Mouse (Mus musculus): ENCODE results near the gene Dxo. TPM values are rescaled to one million over a fixed set of nuclear protein-coding genes. Genes with fewer than 3 reads are reported as not detected.
"Not testable (repeated sequence)": the region's sequence is repeated elsewhere in the genome, so short reads cannot be mapped to it uniquely, and the experiment has no call there.

The Dxo gene
- polyA plus RNA-seq, 1 experiment from 2014 or later = 68.9 TPM

DNA sequence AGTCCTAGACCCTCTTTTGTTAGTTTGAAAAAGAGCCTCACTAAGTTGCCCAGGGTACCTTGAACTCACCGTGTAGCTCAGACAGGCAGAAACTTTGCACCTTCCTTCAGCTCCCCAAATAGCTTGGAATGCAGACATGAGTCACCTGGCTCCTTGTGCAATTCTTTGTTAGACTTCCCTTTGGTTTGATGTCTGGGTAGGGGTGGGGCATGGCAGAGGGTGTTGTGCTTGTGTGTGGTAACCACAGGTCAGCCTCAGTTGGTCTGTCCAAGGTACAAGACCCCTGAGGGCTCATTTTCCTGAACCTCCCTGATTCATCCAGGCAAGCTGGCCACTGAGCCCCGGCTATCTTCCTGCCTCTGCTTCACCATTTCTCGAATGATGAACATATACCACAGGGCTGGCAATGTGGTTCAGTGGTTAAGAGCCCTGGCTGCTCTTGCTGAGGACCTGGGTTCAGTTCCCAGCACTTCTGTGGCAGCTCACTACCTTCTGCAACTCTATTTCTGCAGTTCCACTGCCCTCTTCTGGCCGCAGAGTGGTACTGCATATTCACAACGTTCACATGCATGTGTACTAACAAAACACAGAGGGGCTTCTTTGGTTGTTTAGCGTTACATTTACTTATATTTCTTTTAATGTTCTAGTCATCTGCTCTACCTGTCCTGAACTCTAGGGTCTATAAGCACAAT is 31.8 kb upstream of the Dxo start:
- WGBS = 70% methylated on average over 6 of the region's 6 CpGs
- Histone ChIP-seq H3K4me2 (no peak overlapping the region), H3K4me1 (replicated peaks) (no peaks in the 10 kb centered on the region), H3K27ac (no peak overlapping the region), H3K4me3 (no peak overlapping the region), H3K9me3 (peaks cover 7% of the 10 kb centered on the region; the same call in 1 of the 2 replicates), H3K27me3 (no peaks in the 10 kb centered on the region), H3K9ac (no peak overlapping the region), H3K36me3 (no peaks in the 10 kb centered on the region)
- no peak for ATAC-seq (ENCODE audit: low FRiP score)

DNA sequence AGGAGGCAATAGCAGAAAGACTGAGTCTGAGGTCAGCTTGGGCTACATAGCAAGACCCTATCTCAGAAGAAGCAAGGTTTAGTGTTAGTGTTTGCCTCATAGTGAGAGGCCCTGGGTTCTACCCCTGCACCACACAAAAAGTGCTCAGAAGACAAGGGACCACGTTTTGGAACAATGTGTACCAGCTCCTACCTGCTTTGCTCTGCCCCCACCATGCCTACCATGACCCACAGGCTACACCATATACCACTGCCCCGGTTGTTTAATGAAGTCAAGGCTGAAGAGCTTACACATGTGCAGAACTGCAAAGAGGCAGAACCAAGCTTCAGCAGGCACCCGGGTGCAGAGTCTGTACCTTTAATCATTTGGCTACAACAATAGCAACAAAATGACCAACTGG is 29.6 kb upstream of the Dxo start:
- H3K27ac ChIP-seq = no peak overlapping the region
- no peaks in the 10 kb centered on the region for H3K27me3 ChIP-seq
- no peak overlapping the region for H3K4me3 ChIP-seq
- 70% methylated on average over 3 of the region's 3 CpGs for WGBS
- no peaks in the 10 kb centered on the region for H3K36me3 ChIP-seq
- H3K4me1 ChIP-seq (replicated peaks) = no peaks in the 10 kb centered on the region
- no peak for ATAC-seq (ENCODE audit: low FRiP score)
- peaks cover 7% of the 10 kb centered on the region; the same call in 1 of the 2 replicates for H3K9me3 ChIP-seq
- H3K9ac ChIP-seq = no peak overlapping the region
- H3K4me2 ChIP-seq = no peak overlapping the region

- no peak for ATAC-seq (ENCODE audit: low FRiP score)
- no peak overlapping the region for H3K27ac ChIP-seq
- 88% methylated on average over 6 of the region's 6 CpGs for WGBS
- H3K4me2 ChIP-seq = no peak overlapping the region
- no peak overlapping the region for H3K9ac ChIP-seq
- no peaks in the 10 kb centered on the region for H3K27me3 ChIP-seq
- no peaks in the 10 kb centered on the region for H3K36me3 ChIP-seq
- H3K4me3 ChIP-seq = no peak overlapping the region
- H3K9me3 ChIP-seq = peaks cover 7% of the 10 kb centered on the region; the same call in 1 of the 2 replicates
- H3K4me1 ChIP-seq (replicated peaks) = no peaks in the 10 kb centered on the region
Measured at GRCm38 (mm10) chr17:34808599-34809205, 28.1 kb upstream of the Dxo start.

DNA sequence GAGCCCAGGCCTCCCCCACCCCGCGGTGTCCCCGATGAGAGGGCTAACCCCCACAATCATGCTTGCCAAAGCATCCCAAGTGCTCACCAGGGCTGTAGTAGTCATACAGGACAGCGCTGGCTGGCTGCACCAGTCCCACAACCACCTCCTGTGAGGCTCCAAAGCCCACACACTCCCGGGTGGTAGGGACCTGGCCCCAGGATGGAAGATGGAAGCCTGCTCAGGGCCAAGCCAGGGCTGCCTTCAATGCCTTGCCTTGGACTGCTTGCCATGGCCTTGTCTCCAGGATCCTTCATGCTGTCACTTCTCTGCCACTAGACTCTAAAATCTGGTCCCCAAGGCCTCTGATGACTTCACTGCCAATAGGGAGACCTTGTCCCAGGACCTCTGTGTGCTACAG is 26.4 kb upstream of the Dxo start:
- H3K4me1 ChIP-seq (replicated peaks); H3K4me2 ChIP-seq; H3K9me3 ChIP-seq; H3K4me3 ChIP-seq; H3K9ac ChIP-seq; H3K27me3 ChIP-seq; H3K36me3 ChIP-seq; H3K27ac ChIP-seq; ATAC-seq (ENCODE audit: low FRiP score): not testable (repeated sequence)
- 91% methylated on average over 5 of the region's 5 CpGs for WGBS

- not testable (repeated sequence) for H3K4me1 ChIP-seq (replicated peaks)
Measured at GRCm38 (mm10) chr17:34810811-34811210, 26.0 kb upstream of the Dxo start.

GRCm38 (mm10) chr17:34811275-34811674 is 25.5 kb upstream of the Dxo start:
- H3K9ac ChIP-seq = peak overlapping the region; percentile 13; the same call in 1 of the 2 replicates
- no peak overlapping the region for H3K4me3 ChIP-seq
- no peaks in the 10 kb centered on the region for H3K27me3 ChIP-seq
- no peak for ATAC-seq (ENCODE audit: low FRiP score)
- H3K27ac ChIP-seq = no peak overlapping the region
- no peaks in the 10 kb centered on the region for H3K9me3 ChIP-seq
- no peak overlapping the region for H3K4me2 ChIP-seq
- H3K36me3 ChIP-seq = no peaks in the 10 kb centered on the region
- WGBS = 78% methylated on average over 15 of the region's 15 CpGs
- no peaks in the 10 kb centered on the region for H3K4me1 ChIP-seq (replicated peaks)

More at GRCm38 (mm10) chr17:34810811-34811210, 26.0 kb upstream of the Dxo start:
- H3K4me3 ChIP-seq; H3K9ac ChIP-seq; ATAC-seq (ENCODE audit: low FRiP score); H3K36me3 ChIP-seq; H3K27me3 ChIP-seq; H3K27ac ChIP-seq; H3K9me3 ChIP-seq; H3K4me2 ChIP-seq: not testable (repeated sequence)
- WGBS = 84% methylated on average over 8 of the region's 8 CpGs

DNA sequence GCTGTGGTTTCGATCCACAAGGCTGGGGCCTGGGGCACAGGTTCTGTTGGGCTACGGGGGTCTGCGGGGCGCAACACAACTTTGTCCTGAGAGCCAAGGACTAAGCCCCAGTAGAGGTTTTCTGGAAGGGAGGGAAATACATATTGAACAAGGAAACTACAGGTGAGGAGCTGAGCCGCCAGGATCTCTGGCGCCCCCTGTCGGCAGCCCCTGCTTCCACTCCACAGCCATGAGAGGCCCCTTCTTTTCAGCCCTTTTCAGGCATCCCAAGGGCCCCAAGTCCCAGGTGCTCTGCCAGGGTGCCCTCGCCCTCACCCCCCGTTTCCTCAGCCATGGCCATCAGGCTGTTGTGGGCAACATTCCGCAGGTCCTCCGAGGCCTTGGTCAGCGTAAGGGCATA is 23.1 kb upstream of the Dxo start:
- not testable (repeated sequence) for H3K4me3 ChIP-seq; H3K36me3 ChIP-seq; H3K9ac ChIP-seq; H3K27ac ChIP-seq; ATAC-seq (ENCODE audit: low FRiP score); H3K9me3 ChIP-seq; H3K4me1 ChIP-seq (replicated peaks); H3K27me3 ChIP-seq; H3K4me2 ChIP-seq
- 55% methylated on average over 12 of the region's 12 CpGs for WGBS

DNA sequence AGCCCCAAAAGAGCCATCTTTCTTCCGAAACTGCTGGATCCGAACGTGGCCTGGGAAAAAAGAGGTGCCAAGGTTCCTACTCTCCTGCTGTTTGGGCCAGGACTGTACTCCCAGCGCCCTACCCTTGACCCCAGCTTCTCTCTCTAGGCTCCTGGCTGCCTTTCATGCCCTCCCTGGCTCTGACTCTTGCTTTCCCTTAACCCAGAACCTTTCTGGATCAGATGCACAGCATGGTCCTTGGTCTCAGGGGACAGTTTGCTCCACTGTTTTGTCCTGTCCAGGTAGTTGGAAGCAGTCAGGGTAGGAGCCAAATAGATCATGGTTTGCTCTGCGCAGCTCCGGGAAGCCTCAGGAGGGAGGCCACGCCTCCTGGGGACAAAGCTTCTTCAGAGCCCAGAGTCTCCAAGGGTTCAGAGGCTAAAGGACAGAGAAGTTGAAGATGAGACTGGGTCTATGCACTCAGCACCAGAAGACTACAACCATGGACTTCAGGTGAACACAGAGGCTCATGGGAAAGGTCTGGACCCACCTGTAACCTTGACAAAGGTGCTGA is 21.9 kb upstream of the Dxo start:
- H3K27ac ChIP-seq = no peak overlapping the region
- no peaks in the 10 kb centered on the region for H3K36me3 ChIP-seq
- H3K27me3 ChIP-seq = no peaks in the 10 kb centered on the region
- 80% methylated on average over 7 of the region's 7 CpGs for WGBS
- no peak overlapping the region for H3K4me2 ChIP-seq
- H3K4me3 ChIP-seq = no peak overlapping the region
- H3K9ac ChIP-seq = no peak overlapping the region
- no peaks in the 10 kb centered on the region for H3K4me1 ChIP-seq (replicated peaks)
- no peak for ATAC-seq (ENCODE audit: low FRiP score)
- H3K9me3 ChIP-seq = no peaks in the 10 kb centered on the region

GRCm38 (mm10) chr17:34830776-34831175 is 6.0 kb upstream of the Dxo start:
- not testable (repeated sequence) for H3K27ac ChIP-seq; H3K4me3 ChIP-seq; H3K4me2 ChIP-seq; H3K27me3 ChIP-seq; H3K4me1 ChIP-seq (replicated peaks); H3K9ac ChIP-seq; ATAC-seq (ENCODE audit: low FRiP score); H3K9me3 ChIP-seq
- WGBS = 100% methylated on average over 1 of the region's 1 CpGs
- H3K36me3 ChIP-seq = peaks cover 74% of the 10 kb centered on the region

DNA sequence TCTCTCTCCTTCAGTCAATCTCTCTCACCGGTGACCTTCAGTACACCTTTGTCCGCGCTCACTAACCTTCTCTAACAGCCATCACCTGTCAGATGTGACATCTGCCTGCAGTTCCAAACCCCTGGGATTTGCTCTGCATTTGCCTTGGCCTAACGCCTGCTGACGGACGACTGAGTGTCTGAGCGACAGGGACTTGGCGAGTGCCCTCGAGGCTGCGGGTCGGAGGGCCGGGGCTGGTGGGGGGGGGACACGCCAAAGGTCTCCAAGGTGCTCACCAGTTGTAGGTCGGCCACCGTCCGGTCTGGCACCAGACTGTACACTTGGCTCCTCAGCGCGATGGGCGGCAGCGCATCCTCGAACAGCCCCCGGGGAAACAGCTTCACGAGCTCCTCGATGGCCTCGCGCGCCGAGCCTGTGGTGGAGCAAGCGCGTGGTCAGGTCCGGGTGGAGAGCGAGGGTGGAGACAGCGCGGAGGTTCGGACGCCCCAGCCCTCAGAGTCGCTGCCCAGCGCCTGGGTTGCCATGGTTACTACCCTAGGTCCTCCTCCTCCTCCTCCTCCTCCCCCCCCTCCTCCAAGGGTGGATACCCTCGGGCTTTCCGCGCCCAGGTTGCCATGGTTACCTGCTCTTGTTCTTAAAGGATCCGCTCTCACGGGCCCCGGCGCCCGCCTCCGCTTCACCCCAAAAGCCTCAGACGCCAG is 514 bp upstream of the Dxo start:
- Histone ChIP-seq H3K36me3 (peaks cover 52% of the 10 kb centered on the region), H3K27ac (peak overlapping the region; percentile 87), H3K4me1 (replicated peaks) (peaks cover 35% of the 10 kb centered on the region), H3K9ac (peak overlapping the region; percentile 86), H3K27me3 (no peaks in the 10 kb centered on the region), H3K4me3 (peak overlapping the region; percentile 68), H3K9me3 (no peaks in the 10 kb centered on the region), H3K4me2 (peak overlapping the region; percentile 99)
- peak; percentile 86 for ATAC-seq (ENCODE audit: low FRiP score)
- 3% methylated on average over 48 of the region's 48 CpGs for WGBS

DNA sequence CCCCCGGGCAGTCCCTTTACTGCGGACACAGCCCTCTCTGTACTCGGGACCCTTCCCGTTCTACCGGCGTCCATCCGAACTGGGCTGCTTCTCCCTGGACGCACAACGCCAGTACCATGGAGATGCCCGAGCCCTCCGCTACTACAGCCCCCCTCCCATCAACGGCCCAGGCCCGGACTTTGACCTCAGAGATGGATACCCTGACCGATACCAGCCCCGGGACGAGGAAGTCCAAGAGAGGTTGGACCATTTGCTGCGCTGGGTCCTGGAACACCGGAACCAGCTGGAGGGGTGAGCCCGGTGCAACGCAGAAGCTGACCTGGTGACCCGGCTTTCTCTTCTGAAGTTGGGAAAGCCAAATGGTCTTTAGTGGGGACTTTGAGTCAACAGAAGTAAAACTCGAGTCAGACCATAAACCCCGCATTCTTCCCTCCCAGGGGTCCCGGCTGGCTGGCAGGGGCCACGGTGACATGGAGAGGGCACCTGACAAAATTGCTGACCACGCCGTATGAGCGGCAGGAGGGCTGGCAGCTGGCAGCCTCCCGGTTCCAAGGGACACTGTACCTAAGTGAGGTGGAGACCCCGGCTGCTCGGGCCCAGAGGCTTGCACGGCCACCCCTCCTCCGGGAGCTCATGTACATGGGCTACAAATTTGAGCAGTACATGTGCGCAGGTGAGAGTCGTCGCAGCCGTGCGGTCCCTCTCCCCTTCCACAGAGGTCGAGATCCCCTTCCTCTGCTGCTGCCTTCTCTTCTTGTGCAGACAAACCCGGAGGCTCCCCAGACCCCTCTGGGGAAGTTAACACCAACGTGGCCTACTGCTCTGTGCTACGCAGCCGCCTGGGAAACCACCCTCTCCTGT is 875 bp downstream of the Dxo start:
- peaks cover 55% of the 10 kb centered on the region for H3K36me3 ChIP-seq

GRCm38 (mm10) chr17:34838785-34839184 is 2.0 kb downstream of the Dxo start:
- Histone ChIP-seq H3K4me3 (no peak overlapping the region), H3K27ac (no peak overlapping the region), H3K9me3 (no peaks in the 10 kb centered on the region), H3K9ac (peak overlapping the region; percentile 4; the same call in 1 of the 2 replicates), H3K27me3 (no peaks in the 10 kb centered on the region), H3K36me3 (peaks cover 56% of the 10 kb centered on the region), H3K4me1 (replicated peaks) (peaks cover 35% of the 10 kb centered on the region), H3K4me2 (no peak overlapping the region)
- no peak for ATAC-seq (ENCODE audit: low FRiP score)
- 94% methylated on average over 7 of the region's 7 CpGs for WGBS

More for the DNA sequence above, 875 bp downstream of the Dxo start:
- Histone ChIP-seq H3K4me1 (replicated peaks) (peaks cover 35% of the 10 kb centered on the region), H3K4me3 (peak overlapping the region; percentile 68), H3K27me3 (no peaks in the 10 kb centered on the region), H3K9me3 (no peaks in the 10 kb centered on the region), H3K9ac (peak overlapping the region; percentile 86), H3K4me2 (peak overlapping the region; percentile 93), H3K27ac (peak overlapping the region; percentile 87)
- ATAC-seq (ENCODE audit: low FRiP score) = peak; percentile 37
- 42% methylated on average over 43 of the region's 43 CpGs for WGBS
